Mouse (Mus musculus) kidney, adult 18-20 months (tissue): Measurements from ENCODE around the gene Serpina3g.
"Not testable (repeated sequence)": the region's sequence is repeated elsewhere in the genome, so short reads cannot be mapped to it uniquely, and the experiment has no call there.

ENCODE experiments used
- DNase-seq: peaks from one replicate; pipeline ENCODE4 v3.0.0; 2021

Gene Serpina3g

DNA sequence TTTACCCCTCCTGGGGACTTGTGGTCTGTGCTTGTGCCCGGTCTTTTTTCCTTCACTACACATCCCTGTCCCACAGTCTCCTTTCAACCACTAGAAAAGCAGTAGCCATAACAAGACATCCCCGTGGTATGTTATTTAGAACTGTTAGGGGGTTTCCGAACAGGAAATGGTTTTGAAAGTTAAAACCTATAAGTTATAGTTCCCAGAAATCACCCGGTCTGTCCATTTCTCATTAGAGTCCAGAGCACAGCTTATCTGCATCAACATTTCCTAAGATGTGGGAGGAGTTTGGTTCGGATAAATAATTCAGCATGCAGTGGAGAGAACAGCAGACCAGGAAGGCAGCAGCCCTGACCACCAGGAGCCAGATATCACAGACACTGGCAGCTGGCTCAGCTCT, at the start of gene Serpina3g:
TSS of gene Serpina3g (plus strand) at position 331 of the 400 bp plus-strand sequence.
- DNase-seq: no peak

DNA sequence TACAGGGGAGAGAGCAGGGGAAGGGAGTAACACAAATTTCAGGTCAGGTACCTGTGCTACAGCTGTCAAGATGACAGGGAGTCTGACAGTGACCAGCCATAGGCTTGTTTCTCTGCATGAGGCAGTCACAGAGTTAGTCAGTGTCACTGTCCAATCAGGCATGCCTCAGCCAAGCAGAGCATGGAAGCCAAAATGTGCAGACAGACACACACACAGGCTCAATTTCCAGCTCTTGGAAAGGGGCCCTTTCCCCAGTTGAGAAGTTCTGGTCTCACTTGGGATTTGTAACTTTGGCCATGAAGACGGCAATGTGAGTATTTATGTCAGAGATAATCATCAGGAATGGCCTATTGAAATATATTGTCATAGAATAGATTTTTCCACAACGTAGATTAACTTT, 46.8 kb upstream of the Serpina3g start:
- no peak for DNase-seq

DNA sequence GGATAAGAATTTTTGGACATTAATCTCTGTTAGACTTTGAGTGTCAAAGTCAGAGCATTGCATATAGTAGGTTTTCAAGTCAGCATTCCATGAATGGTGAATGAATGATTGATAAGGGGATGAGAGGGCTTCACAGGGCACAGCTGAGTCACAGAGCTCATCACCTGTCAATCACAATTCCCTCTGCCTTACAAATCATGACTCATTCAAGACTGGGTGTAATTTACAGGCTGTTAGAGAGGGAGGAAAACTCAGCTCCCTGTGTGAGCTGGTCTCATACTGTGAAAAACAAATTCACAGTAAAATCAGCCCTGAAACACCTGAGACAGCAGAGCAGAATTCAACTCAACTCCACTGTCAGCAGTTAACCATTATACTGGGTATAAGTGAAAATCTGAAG, 45.2 kb upstream of the Serpina3g start:
- no peak for DNase-seq

DNA sequence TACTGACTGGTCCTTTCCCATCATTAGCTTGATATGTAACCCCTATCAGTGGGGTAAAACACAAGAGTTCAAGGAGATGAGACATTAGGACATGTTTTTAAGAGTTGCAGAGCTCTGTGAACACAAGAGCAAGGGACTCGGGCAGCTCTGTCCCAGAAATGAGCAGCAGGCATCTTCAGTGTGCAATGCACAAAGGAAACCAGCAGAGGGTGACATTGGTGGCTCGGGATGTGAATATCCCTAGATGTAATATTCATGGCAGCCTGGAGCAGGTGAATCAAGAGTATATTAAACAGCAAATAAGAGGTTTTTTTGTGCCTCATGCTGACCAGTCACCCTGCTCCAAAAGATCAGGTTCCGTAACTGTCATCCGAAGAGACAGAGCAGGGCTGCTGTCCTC, 26.9 kb upstream of the Serpina3g start:
- no peak for DNase-seq

DNA sequence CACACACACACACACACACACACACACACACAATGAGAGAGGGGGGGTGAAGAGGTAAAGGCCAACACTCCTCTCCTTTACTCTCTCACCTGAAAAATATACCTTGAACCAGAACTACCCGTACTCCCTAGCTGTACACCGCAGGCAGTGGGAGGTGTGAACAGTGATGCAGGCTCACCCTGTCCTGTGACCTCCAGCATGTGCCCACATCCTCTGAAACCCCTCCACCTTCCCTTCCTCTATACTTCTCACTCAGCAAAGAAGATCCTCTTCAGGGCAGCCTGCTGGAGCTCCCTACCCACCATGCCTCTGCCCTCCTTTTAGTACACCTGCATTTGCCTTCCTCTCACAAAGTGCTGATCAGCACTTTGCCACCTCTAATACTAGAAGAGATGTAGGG, 26.2 kb upstream of the Serpina3g start:
- no peak for DNase-seq

DNA sequence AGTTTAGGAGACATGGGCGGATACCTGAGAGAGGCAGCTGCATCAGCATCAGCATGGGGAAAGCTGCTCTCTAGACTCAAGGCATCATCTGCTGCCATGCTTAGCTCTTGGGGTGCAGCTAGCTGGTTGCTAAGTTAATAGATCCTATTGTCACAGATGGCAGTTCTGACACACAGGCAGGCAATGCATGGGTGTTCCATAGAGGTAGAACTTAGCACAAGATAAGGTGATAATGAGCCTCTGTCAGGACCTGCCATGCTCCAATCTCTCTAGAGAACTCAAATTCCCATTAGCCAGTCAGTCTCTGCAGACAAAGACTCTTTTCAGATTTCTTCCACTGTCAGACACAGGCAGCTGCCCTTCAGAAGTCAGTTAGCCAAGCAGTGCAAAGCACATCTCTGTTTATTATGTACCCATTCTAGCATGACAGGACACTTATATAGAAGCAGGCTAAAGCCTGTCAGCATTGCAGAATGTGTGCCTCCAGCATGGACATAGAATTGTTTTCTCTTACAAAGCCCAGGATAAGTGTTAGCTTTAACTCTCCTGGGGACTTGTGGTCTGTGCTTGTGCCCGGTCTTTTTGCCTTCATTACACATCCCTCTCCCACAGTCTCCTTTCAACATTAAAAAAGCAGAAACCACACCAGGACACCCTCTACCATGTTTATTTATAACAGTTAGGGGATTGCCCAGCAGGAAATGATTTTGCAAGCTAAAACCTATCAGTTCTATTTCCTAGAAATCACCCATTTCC, 22.2 kb upstream of the Serpina3g start:
- DNase-seq: no peak

DNA sequence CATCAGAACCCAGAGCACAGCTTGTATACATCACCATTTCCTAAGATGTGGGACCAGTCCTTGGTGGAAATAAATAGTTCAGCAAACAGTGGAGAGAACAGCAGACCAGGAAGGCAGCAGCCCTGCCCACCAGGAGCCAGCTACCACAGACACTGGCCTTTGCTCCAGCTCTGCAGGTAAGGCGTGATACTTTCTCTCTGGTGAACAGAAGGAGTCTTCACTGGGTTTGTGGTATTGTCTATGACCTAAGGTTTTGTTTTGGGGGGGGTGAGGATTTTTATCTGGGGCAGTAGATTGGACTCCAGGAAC, 21.6 kb upstream of the Serpina3g start, which contains the start of gene Serpina3f:
TSS of gene Serpina3f (plus strand) at position 100 of the 309 bp plus-strand sequence.
- DNase-seq: no peak

DNA sequence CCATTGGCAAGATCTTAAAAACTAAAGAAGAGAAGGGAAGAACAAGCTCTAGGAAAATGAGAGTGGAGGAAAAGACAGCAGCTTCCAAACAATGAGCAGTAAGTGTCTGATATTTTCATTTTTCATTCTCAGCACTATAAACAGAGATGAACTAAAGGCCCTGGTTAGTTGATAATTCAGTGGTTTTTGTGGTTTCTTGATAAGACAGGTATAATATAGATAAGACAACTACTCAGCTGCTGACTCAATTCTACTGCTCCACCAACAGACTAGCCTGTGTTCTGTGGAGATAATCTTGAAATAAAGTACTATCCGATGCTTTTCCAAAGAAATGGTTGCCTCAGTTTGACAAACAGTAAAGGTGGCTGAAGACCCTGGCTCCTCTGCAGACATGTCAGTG, 20.8 kb upstream of the Serpina3g start:
- no peak for DNase-seq

DNA sequence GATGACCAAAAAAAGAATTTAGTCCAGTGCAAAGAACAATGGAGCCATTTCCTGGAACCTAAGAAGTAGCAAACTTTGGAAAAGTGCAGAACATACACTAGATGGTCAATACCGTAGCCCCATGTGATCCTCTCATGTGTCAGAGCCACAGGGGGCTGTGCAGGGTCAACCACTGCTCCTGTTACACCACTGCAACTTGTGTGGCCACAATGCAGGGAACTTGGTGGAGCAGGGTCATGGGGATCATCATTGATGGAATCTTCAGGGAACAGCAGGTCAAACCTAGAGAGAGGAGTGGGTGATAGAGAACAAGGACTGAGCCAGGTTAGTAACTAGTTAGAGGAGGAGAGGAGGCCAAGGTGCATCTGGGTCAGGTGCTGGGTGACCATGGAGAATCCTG, 14.4 kb upstream of the Serpina3g start:
- DNase-seq: no peak

DNA sequence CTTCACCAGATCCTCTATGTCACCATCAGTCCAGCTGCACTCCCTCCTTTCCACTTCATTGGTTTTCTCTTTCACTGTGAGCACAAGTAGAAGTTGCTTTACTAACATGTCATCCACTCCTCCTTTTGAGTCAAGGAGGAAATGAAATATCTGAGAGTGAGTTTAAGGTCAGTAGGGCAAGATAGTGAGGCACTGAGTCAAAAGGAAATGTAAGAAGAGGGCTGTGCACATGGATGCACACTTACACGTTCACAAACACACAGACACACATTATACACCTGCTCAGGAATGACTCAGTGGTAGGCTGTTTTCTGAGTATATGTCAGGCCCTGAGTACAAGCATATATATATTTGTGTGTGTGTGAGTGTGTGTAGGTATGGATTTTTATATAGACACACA, 12.4 kb upstream of the Serpina3g start:
- DNase-seq: no peak

DNA sequence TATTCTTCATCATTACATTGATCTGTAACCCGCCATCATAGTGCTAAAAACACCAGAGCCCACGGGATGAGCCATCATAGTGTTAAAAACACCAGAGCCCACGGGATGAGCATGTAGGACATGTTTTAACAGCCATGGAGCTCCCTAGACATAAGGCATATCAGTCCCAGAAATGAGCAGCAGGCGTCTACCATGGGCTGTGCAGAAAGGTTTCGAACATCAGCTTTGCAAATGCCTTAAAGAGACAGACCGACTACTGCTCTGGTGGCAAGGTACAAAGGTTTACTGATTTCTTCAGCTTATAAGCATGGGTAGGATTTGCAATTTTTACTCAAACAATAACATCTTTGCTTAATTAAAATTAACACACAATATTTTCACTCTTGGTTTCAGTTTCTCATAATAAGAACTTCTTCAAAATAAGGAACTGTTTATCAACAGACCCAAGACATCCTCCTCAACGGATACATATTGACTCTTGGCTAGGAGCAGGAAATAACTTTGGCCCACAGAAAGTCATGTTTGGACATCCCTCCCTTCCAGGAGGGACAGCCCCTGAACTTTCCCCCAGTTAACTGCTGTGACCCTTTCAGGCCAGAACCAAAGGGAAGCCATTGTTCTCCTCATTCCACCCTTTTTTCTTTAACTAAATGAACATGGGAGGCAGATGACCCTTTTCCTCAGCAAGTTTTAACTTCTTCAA, 11.3 kb upstream of the Serpina3g start:
- DNase-seq: no peak

DNA sequence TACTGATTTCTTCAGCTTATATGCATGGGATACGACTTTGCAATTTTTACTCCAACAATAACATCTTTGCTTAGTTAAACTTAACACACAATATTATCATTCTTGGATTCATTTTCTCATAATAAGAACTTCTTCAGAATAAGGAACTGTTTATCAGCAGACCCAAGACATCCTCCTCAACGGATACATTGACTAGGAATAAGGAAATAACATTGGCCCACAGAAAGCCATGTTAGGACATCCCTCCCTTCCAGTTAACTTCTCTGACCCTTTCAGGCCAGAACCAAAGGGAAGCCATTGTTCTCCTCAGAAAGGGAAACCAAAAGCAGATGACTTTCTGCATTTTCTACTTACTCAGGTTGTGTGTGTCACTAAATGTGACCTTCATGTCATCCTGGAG, 5.3 kb upstream of the Serpina3g start:
- no peak for DNase-seq

DNA sequence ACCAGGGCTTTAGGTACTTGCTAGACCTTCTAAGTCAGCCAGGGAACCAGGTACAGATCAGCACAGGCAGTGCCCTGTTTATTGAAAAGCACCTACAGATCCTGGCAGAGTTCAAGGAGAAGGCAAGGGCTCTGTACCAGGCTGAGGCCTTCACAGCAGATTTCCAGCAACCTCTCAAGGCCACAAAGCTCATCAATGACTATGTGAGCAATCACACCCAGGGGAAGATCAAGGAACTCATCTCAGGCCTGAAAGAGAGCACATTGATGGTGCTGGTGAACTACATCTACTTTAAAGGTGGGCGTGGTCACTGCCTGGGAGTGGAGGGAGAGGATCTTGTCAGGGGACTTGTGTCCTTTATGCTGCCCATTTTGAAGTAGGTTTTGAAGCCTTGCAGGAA, 2.0 kb downstream of the Serpina3g start:
- not testable (repeated sequence) for DNase-seq

DNA sequence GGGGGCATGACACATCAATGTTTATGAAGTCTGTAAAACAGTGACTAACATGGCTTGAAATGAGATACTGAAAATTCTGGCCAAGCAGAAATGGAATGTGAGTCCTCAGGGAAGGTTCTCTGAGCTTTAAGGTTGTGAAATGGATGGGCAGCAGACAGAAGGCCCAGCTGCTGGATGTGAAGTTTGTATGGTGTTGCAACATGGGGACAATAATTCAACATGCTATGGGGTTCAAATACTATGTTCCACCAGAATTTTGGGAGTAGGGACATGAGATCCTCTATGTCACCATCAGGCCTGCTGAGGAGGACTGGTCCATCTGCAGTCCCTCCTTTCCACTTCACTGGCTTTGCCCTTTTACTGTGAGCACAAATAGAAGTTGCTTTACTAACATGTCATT, 7.3 kb downstream of the Serpina3g start:
- no peak for DNase-seq

DNA sequence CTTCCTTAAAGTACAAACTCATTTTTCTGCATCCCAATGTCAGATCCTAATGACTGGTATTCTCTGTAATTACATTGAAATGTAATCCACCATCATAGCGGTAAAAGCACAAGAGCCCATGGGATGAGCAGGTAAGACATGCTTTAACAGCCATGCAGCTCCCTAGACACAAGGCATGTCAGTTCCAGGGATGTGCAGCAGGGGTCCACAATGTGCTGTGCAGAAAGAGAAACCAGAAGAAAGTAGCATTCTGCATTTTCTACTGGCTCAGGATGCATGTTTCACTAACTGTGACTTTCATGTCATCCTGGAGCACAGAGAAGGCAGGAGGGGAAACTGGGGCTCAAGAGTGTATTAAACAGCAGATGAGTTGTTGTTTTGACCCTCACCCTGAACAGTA, 9.0 kb downstream of the Serpina3g start:
- no peak for DNase-seq

DNA sequence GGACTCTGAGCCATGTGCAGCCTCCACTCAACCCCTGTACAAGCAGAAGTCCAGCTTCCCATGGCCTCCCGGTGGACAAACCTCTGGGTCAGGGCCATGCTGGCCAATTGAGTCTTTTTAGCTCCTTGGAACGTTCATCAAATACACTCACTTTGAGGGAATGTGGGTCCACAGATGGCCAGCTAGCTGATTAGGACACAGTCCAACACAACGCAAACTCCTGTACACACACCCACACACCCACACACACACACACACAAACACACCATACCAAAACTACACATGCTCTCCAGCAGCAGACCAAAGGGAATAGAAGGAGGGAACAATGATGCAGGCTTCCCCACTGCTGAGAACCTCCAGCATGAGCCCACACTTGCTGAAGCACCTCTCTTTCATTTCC, 9.6 kb downstream of the Serpina3g start:
- no peak for DNase-seq

DNA sequence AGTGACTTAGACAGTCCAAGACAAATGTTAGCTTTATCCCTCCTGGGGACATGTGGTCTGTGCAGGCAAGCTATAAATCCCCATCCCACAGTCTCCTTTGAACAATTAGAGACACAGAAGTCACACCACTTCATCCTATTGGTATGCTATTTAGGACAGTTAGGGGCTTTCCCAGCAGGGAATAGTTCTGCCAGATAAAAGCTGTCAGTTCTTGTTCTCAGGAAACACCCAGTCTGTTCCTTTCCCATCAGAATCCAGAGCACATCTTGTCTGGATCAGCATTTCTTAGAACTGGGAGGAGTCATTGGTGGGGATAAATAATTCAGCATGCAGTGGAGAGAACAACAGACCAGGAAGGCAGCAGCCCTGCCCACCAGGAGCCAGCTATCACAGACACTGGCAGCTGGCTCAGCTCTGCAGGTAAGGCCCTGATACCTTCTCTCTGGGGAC, 11.5 kb downstream of the Serpina3g start:
- DNase-seq: no peak

DNA sequence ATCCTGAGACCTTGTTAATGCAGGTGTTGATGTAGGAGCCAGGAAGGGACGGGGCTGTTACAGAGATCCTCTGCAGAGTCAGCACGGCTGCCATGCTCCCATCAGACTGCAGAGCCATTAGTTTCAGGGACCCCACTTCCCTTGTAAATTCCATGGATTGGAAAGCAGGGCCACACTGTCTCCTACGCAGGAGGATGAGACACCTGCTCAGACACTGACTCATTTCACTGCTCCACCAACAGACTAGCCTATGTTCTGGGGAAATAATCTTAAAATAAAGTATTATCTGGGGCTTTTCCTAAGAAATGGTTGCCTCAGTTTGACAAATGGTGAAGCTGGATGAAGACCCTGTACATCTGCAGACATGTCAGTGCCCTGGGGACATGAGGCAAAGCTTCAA, 12.2 kb downstream of the Serpina3g start:
- no peak for DNase-seq

DNA sequence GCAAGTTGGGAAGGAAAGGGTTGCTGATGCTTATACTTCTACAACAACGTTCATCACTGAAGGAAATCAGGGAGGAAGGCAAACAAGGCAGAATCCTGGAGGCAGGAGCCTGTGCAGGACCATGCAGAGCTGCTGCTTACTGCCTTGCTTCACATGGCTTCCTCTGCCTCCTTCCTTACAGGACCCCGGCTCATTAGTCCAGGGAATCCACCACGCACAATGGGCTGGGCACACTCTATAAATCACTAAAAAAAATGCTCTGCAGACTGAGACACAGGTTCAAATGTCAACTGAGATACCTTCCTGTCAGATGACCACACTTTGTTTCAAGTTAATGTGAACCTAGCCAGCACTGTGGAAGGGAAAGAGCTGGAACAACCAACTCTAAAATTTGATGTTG, 25.0 kb downstream of the Serpina3g start:
- DNase-seq: no peak

DNA sequence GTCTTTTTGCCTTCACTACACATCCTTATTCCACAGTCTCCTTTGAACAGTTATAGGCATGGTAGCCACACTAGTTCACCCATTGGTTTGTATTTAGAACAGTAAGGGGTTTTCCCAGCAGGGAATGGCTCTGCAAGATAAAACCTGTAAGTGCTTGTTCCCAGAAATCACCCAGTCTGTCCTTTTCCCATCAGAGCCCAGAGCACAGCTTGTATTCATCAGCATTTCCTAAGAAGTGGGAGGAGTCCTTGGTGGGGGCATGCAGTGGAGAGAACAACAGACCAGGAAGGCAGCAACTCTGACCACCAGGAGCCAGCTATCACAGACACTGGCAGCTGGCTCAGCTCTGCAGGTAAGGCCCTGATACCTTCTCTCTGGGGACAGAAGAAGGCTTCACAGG, 26.8 kb downstream of the Serpina3g start, which contains the start of gene Serpina3i:
TSS of gene Serpina3i (plus strand) at position 260 of the 400 bp plus-strand sequence.
- no peak for DNase-seq

DNA sequence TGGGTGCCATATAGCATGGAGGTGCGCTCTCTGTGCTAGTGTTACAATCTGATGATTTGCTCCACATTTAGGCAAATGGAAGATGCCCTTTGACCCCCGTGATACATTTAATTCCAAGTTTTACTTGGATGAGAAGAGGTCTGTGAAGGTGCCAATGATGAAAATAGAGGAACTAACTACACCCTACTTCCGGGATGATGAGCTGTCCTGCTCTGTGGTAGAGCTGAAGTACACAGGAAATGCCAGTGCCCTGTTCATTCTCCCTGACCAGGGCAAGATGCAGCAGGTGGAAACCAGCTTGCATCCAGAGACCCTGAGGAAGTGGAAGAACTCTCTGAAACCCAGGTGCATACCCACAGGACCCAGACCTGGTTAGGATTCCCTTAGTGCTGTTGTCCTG, 30.3 kb downstream of the Serpina3g start:
- DNase-seq: no peak

DNA sequence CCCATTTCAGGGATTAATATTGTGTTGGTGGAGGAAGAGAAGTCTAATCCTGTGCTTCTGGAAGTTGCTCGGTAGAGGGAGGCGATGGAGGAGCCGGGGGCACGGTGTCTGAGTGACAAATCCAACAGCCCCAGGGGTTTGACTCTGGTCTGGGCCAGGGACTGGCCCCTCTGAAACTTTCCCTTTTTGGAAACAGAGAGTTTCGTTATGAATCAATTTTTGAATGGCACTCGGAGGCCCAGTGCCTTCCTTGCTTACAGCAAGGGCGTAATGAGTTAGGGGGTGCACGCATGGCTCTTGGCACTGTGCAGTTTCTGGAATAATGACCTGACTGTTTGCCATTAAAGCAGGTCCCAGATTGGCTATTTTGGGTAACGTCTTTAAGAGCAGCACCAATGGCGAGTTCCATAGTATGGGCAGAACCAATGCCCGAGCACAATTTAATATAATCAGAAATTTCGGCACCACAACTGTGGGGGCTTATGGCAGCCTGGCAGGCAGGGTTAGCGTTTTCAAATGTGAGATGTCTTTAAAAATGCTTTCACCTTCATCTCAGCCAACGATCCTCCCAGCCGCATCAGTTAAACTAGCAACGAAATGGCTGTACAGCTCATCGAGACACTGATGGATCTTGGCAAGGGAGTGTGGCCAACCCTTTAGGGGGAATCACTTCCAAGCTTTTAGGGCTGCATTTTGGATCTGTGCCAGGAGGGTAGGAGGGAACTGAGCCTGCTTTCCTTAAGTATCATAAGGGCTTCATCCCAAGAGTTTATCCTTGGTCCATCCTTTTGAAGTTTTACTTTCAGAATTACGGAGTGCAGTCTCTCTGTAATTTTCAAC, 42.4 kb downstream of the Serpina3g start:
- DNase-seq: no peak

DNA sequence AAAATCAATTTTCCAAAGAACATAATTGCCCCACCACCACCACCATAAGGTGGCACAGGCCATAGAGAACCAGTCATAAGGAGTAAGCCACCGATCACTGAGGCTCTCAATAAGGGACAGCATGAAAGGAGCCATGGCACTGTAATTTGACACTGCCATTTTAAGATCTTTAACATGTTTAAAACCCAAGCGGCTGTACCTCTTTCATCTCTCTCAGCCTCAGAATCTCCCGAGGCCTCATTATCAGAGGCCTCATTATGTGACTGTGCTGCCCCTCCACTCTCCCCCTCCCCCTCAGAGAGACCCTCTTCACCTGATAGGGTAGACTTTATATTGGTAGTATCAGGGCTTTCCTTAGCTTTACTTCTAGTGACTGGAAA, 43.0 kb downstream of the Serpina3g start:
- DNase-seq: no peak

DNA sequence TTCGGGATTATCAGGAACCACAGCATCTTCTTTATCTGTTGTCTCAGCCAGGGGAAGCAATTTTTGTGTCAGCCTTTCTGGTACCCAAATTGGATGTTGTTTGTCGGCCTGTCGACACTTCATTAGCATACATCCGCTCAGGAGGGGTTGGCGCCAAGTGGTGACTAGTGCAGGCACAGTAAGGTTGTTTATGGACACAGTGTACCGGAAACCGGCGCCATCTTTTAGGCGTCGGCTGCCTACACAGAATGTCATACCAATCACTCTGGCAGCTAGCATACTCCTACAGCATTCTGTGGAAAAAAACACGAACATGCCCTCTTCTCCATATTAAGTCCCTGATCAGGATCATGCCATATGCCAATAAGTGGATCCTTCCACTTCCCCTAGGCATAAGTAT, 47.3 kb downstream of the Serpina3g start:
- DNase-seq: no peak
